Mouse (Mus musculus) skeletal muscle tissue, adult 2 months (tissue): ENCODE measurements at regions not wholly inside any gene's neighbourhood (a gene's known extent, or its start where the extent isn't known, plus 50 kb on each side); places are given as distances from the start of the nearest gene placed in this dataset.

ENCODE experiments used
- DNase-seq: peaks from one replicate; pipeline ENCODE4 v3.0.0-alpha.2; 2012; ENCODE audit warnings: low read depth, low spot score

- peak; percentile 7 for DNase-seq
Observed at GRCm38 (mm10) chr7:51434865-51435264, 76.0 kb upstream of the Ano5 start.

GRCm38 (mm10) chr7:51454989-51455692 lies 55.7 kb upstream of the Ano5 start:
- DNase-seq, result no peak

DNA sequence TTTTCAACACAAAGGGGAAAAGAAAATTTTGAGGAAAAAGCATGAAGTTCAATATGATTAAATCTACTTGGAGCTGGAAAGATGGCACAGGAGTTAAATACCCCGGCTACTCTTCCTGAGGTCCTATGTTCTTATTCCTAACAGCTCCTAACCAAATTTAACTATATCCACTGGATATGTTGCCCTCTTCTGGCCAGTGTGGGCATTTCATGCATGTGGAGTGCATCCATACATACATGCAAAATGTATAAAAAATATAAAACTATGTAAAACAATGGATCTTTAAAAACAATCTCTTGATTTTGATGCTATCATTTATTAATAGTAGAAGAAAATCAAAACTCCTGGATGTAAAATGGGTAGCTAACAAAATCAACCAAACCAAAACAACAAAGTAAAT lies 52.1 kb upstream of the Ano5 start:
- DNase-seq, result no peak
